Mouse (Mus musculus) cortical plate, adult 2 months (tissue): ENCODE measurements around the gene M6pr. TPM values are rescaled to one million over a fixed set of nuclear protein-coding genes. Genes with fewer than 3 reads are reported as not detected.

Experiments used
- H3K27ac ChIP-seq: fragments of 200-500 bp; 2 replicates; pipeline ENCODE4 v1.5.1; 2012; ENCODE audit warnings: low read length, control low read depth, inconsistent platforms; ENCODE audit not compliant: insufficient read depth
- H3K4me1 ChIP-seq: fragments of 200-500 bp; 2 replicates; pipeline ENCODE4 v1.6.1; 2011; ENCODE audit warnings: low read length; ENCODE audit not compliant: control insufficient read depth, insufficient read depth
- H3K4me3 ChIP-seq: fragments of 200-500 bp; 2 replicates; pipeline ENCODE4 v1.5.1; 2011; ENCODE audit warnings: mild to moderate bottlenecking, low read length, control low read depth; ENCODE audit not compliant: insufficient read depth
- CTCF ChIP-seq: fragments of 200-500 bp; IDR thresholded peaks from 2 replicates; pipeline ENCODE4 v1.5.1; 2011; ENCODE audit warnings: mild to moderate bottlenecking, control low read depth, low read length; ENCODE audit not compliant: insufficient read depth; ENCODE audit errors: extremely low read depth
- POLR2A ChIP-seq: fragments of 200-500 bp; IDR thresholded peaks from 2 replicates; pipeline ENCODE4 v1.6.1; 2011; ENCODE audit warnings: mild to moderate bottlenecking, low read length, control low read depth; ENCODE audit not compliant: insufficient read depth; ENCODE audit errors: extremely low read depth
- polyA plus RNA-seq: library from polyadenylated mRNA; depleted of rRNA; stranded (reverse); fragments of >200 nt; gene quantifications from 2 replicates; pipeline ENCODE4 v1.2.3, GENCODE M21; 2012

M6pr gene
- polyA plus RNA-seq, 1 experiment, result 78.5 TPM

GRCm38 (mm10) chr6:122284823-122285222 is 23.7 kb upstream of the M6pr start:
- H3K4me3 ChIP-seq, result no peak overlapping the region
- no peak overlapping the region for H3K27ac ChIP-seq
- no peak for TF ChIP-seq CTCF
- TF ChIP-seq POLR2A, result no peak
- no peaks in the 10 kb centered on the region for H3K4me1 ChIP-seq

GRCm38 (mm10) chr6:122288263-122288662 is 20.3 kb upstream of the M6pr start:
- no peak overlapping the region for H3K27ac ChIP-seq
- no peak overlapping the region for H3K4me3 ChIP-seq
- no peaks in the 10 kb centered on the region for H3K4me1 ChIP-seq
- TF ChIP-seq CTCF (peak; percentile 20; the same call in 1 of the 2 replicates), POLR2A (no peak)

- H3K4me1 ChIP-seq, result no peaks in the 10 kb centered on the region
- no peak overlapping the region for H3K4me3 ChIP-seq
- TF ChIP-seq POLR2A (no peak), CTCF (no peak)
- no peak overlapping the region for H3K27ac ChIP-seq
These were observed 19.2 kb upstream of the M6pr start for GRCm38 (mm10) chr6:122289313-122289712.

- H3K27ac ChIP-seq, result no peak overlapping the region
- no peak overlapping the region for H3K4me3 ChIP-seq
- no peak for TF ChIP-seq POLR2A
- no peak for TF ChIP-seq CTCF
- no peaks in the 10 kb centered on the region for H3K4me1 ChIP-seq
These were observed 18.3 kb upstream of the M6pr start for GRCm38 (mm10) chr6:122290253-122290652.

- Histone ChIP-seq H3K4me1 (no peaks in the 10 kb centered on the region), H3K4me3 (no peak overlapping the region), H3K27ac (no peak overlapping the region)
- no peak for TF ChIP-seq POLR2A
- TF ChIP-seq CTCF, result no peak
These were observed 17.3 kb upstream of the M6pr start for GRCm38 (mm10) chr6:122291264-122291663.

- no peaks in the 10 kb centered on the region for H3K4me1 ChIP-seq
- no peak overlapping the region for H3K4me3 ChIP-seq
- no peak overlapping the region for H3K27ac ChIP-seq
- TF ChIP-seq POLR2A (no peak), CTCF (no peak)
These were observed 16.8 kb upstream of the M6pr start for GRCm38 (mm10) chr6:122291735-122292134.

GRCm38 (mm10) chr6:122292184-122292583 is 16.3 kb upstream of the M6pr start:
- Histone ChIP-seq H3K4me3 (no peak overlapping the region), H3K4me1 (no peaks in the 10 kb centered on the region), H3K27ac (no peak overlapping the region)
- TF ChIP-seq POLR2A (no peak), CTCF (no peak)

GRCm38 (mm10) chr6:122293121-122293520 is 15.4 kb upstream of the M6pr start:
- Histone ChIP-seq H3K4me1 (no peaks in the 10 kb centered on the region; the same call in 1 of the 2 replicates), H3K27ac (no peak overlapping the region), H3K4me3 (no peak overlapping the region)
- no peak for TF ChIP-seq CTCF
- TF ChIP-seq POLR2A, result no peak

- no peak overlapping the region for H3K4me3 ChIP-seq
- TF ChIP-seq POLR2A (no peak), CTCF (no peak)
- no peaks in the 10 kb centered on the region; the same call in 1 of the 2 replicates for H3K4me1 ChIP-seq
- no peak overlapping the region for H3K27ac ChIP-seq
These were observed 14.7 kb upstream of the M6pr start for GRCm38 (mm10) chr6:122293796-122294195.

GRCm38 (mm10) chr6:122294290-122294689 is 14.2 kb upstream of the M6pr start:
- H3K4me1 ChIP-seq, result no peaks in the 10 kb centered on the region; the same call in 1 of the 2 replicates
- no peak overlapping the region for H3K4me3 ChIP-seq
- H3K27ac ChIP-seq, result no peak overlapping the region
- TF ChIP-seq CTCF (no peak), POLR2A (no peak)
